Mouse (Mus musculus) midbrain, embryonic 11.5 days (tissue): ENCODE measurements around the gene Pde2a. TPM values are rescaled to one million over a fixed set of nuclear protein-coding genes. Genes with fewer than 3 reads are reported as not detected.

ENCODE experiments used
- ATAC-seq: fragments of 200-750 bp; cut with Nextera tagmentation; 2 replicates; pipeline ENCODE4 v1.8.0; 2017; ENCODE audit warnings: moderate TSS enrichment, moderate library complexity; ENCODE audit not compliant: low FRiP score
- DNase-seq: peaks from one replicate; pipeline ENCODE4 v3.0.0; 2015; ENCODE audit warnings: low spot score; ENCODE audit errors: missing footprints
- H3K27ac ChIP-seq: fragments of 300-500 bp; sonication (generic); 2 replicates; pipeline ENCODE4 v1.5.1; 2014; ENCODE audit warnings: low read depth, low read length
- H3K27me3 ChIP-seq: fragments of 300-500 bp; sonication (generic); 2 replicates; pipeline ENCODE4 v1.6.1; 2014; ENCODE audit warnings: mild to moderate bottlenecking, low read length, moderate library complexity, mixed read lengths; ENCODE audit not compliant: control insufficient read depth, insufficient read depth
- H3K36me3 ChIP-seq: fragments of 300-500 bp; sonication (generic); 2 replicates; pipeline ENCODE4 v1.6.1; 2014; ENCODE audit warnings: mild to moderate bottlenecking, low read length, moderate library complexity, mixed read lengths; ENCODE audit not compliant: control insufficient read depth, insufficient read depth
- H3K4me1 ChIP-seq: fragments of 300-500 bp; sonication (generic); 2 replicates; pipeline ENCODE4 v1.6.1; 2014; ENCODE audit warnings: low read length; ENCODE audit not compliant: control insufficient read depth, insufficient read depth
- H3K4me2 ChIP-seq: fragments of 300-500 bp; sonication (generic); 2 replicates; pipeline ENCODE4 v1.6.1; 2014; ENCODE audit warnings: mild to moderate bottlenecking, moderate library complexity
- H3K4me3 ChIP-seq: fragments of 300-500 bp; sonication (generic); 2 replicates; pipeline ENCODE4 v1.5.1; 2014; ENCODE audit warnings: low read depth, low read length
- H3K9ac ChIP-seq: fragments of 300-500 bp; sonication (generic); 2 replicates; pipeline ENCODE4 v1.6.1; 2014; ENCODE audit warnings: low read length
- H3K9me3 ChIP-seq: fragments of 300-500 bp; sonication (generic); 2 replicates; pipeline ENCODE4 v1.6.1; 2016; ENCODE audit warnings: low read length; ENCODE audit not compliant: control insufficient read depth
- WGBS: fragments of 180-500 bp; shearing (Covaris S2); extraction: QIAGEN DNeasy Blood & Tissue Kit; methylation state at CpG from one replicate; pipeline ENCODE4 v1.1.7; 2014; 5-methylcytosine and 5-hydroxymethylcytosine counted together
- polyA plus RNA-seq: library from polyadenylated mRNA; unstranded; fragments of >200 nt; fragmentation: Nextera tagmentation; extraction: Ambion mirVana; gene quantifications from 2 replicates; pipeline ENCODE4 v1.2.1, GENCODE M21; 2014

Gene Pde2a
- polyA plus RNA-seq, 1 experiment from 2014 or later, result 13.0 TPM

DNA sequence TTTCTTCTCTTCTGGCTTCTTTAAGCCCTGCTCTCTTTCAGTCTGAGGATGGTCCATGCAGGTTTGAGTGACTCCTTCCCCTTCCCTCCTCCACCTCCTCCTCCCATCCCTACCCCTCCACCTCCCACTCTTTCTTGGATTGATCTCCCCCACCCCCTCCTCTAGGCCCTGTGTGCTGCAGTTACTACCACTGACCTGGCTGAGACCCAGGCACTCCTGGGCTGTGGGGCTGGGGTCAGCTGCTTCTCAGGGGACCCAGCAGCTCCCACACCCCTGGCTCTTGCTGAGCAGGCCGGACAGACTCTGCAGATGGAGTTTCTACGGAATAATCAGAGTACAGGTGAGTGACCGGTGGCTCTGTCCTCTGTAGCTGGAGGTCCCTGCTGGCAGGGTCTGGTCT, 26.9 kb upstream of the Pde2a start:
- H3K4me3 ChIP-seq, result no peak overlapping the region
- WGBS, result 65% methylated on average over 3 of the region's 3 CpGs

DNA sequence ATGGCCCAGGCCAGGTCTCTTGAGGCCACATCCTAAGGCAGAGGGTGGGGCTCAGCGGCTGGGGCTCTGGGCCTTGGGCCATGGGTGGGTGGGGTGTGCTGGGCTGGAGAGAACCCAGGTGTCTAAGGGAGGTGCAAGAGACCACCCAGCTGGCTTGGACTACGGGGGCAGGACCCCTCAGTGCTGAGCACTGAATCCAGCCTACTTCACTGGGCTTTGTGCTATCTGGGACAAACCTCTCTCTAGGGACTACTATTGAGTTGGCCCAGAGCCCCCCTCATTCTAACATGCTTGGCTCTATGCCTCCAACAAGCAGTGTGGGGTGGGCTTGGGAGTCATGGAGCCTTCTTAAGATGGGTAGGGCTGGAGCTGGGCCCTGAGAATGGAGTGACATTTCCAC, 26.0 kb upstream of the Pde2a start:
- no peak overlapping the region for H3K9ac ChIP-seq
- H3K4me2 ChIP-seq, result no peak overlapping the region
- no peaks in the 10 kb centered on the region for H3K9me3 ChIP-seq
- 91% methylated on average over 2 of the region's 2 CpGs for WGBS
- no peak overlapping the region for H3K27ac ChIP-seq
- DNase-seq (peak; percentile 28), ATAC-seq (no peak)
- no peak overlapping the region for H3K4me3 ChIP-seq
- no peaks in the 10 kb centered on the region for H3K36me3 ChIP-seq
- H3K27me3 ChIP-seq, result no peaks in the 10 kb centered on the region; the same call in 1 of the 2 replicates
- H3K4me1 ChIP-seq, result peaks cover 10% of the 10 kb centered on the region

More for the DNA sequence above, 26.9 kb upstream of the Pde2a start:
- DNase-seq (peak; percentile 82), ATAC-seq (no peak)
- Histone ChIP-seq H3K36me3 (no peaks in the 10 kb centered on the region), H3K27me3 (no peaks in the 10 kb centered on the region; the same call in 1 of the 2 replicates), H3K9me3 (no peaks in the 10 kb centered on the region), H3K27ac (no peak overlapping the region), H3K4me2 (0 out of 2 replicates have a peak overlapping the region, but pooled peaks have one; percentile 3), H3K9ac (peak overlapping the region; percentile 30; the same call in 1 of the 2 replicates), H3K4me1 (peaks cover 10% of the 10 kb centered on the region)

GRCm38 (mm10) chr7:101397175-101397574, 24.3 kb upstream of the Pde2a start:
- H3K9me3 ChIP-seq, result no peaks in the 10 kb centered on the region
- no peak overlapping the region for H3K4me2 ChIP-seq
- no peak overlapping the region for H3K4me3 ChIP-seq
- H3K9ac ChIP-seq, result no peak overlapping the region
- no peaks in the 10 kb centered on the region for H3K36me3 ChIP-seq
- H3K27me3 ChIP-seq, result no peaks in the 10 kb centered on the region; the same call in 1 of the 2 replicates
- ATAC-seq, result no peak
- DNase-seq, result no peak
- H3K27ac ChIP-seq, result no peak overlapping the region
- WGBS, result 89% methylated on average over 4 of the region's 4 CpGs
- H3K4me1 ChIP-seq, result peaks cover 10% of the 10 kb centered on the region

- Histone ChIP-seq H3K9me3 (no peaks in the 10 kb centered on the region), H3K27ac (no peak overlapping the region), H3K4me2 (no peak overlapping the region), H3K4me1 (no peaks in the 10 kb centered on the region), H3K36me3 (no peaks in the 10 kb centered on the region), H3K27me3 (no peaks in the 10 kb centered on the region), H3K9ac (no peak overlapping the region), H3K4me3 (no peak overlapping the region)
- no peak for DNase-seq
- no peak for ATAC-seq
- WGBS, result 88% methylated on average over 7 of the region's 7 CpGs
Observed at GRCm38 (mm10) chr7:101401510-101401909, 20.0 kb upstream of the Pde2a start.

- H3K4me2 ChIP-seq, result no peak overlapping the region
- H3K36me3 ChIP-seq, result no peaks in the 10 kb centered on the region
- ATAC-seq, result no peak
- no peaks in the 10 kb centered on the region for H3K27me3 ChIP-seq
- no peaks in the 10 kb centered on the region for H3K4me1 ChIP-seq
- no peaks in the 10 kb centered on the region for H3K9me3 ChIP-seq
- DNase-seq, result no peak
- WGBS, result 92% methylated on average over 5 of the region's 5 CpGs
- no peak overlapping the region for H3K27ac ChIP-seq
- no peak overlapping the region for H3K4me3 ChIP-seq
- H3K9ac ChIP-seq, result no peak overlapping the region
Observed at GRCm38 (mm10) chr7:101403831-101404230, 17.7 kb upstream of the Pde2a start.

DNA sequence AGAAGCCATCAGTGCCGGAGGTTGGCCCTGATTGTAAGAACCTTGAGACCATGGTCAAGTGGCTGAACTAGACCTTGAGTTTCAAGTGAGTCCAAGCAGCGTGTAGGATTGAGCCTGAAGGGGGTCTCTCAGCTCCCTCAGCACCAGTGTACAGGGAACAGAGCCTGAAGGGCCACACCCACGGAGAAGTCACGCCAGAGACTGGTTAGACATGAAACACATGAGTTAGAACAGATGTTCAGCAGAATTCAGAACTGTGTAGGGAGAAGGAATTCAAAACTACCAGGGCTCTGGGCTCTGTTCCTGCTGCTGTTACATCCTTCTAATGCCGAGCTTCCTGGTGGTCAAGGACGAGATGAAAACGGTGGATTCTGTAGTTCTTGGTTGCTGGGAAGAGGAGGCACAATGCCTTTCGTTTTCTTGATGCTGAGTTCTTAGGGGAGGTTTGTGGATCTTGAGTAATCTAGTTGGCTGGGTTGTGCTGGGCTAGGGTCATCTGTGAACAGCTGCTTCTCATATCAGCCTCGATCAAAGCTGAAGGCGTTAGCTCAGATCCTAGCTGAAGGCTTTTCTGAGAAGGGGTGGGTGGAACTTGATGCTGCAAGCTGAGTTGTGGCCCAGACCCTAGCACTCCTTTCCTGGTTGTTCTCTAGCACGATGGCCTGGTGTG, 11.1 kb upstream of the Pde2a start, which contains the start of gene Gm45837:
TSS of gene Gm45837 (plus strand) at position 620 of the 670 bp plus-strand sequence.
- Histone ChIP-seq H3K4me3 (no peak within 1 kb of the TSS), H3K27ac (no peak within 1 kb of the TSS), H3K4me2 (no peak within 1 kb of the TSS), H3K9ac (no peak within 1 kb of the TSS), H3K4me1 (peaks cover 9% of the 10 kb centered on the region), H3K27me3 (no peaks in the 10 kb centered on the region), H3K36me3 (no peaks in the 10 kb centered on the region), H3K9me3 (no peaks in the 10 kb centered on the region)
- WGBS, result 85% methylated on average over 11 of the region's 11 CpGs
- DNase-seq (no peak), ATAC-seq (no peak)

DNA sequence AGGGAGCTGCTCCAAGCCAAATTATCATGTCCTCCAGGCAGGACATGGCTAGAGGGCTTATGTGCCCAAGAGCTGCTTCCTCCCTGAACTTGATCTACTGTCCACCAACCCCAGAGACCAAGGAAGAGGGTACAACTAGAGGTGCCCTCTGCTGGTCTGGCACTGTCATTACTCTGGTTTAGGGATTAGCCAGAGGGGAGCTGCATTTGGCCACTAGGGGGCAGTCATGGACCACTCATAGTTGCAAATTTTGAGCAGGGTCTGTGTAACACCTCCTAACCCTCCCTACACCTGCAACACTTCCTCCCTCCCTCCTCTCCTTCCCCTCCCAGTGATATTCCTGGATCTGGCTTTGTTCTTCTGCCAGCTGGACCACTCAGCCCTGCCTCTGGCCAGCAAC, 8.7 kb upstream of the Pde2a start:
- no peak overlapping the region for H3K4me3 ChIP-seq
- peaks cover 11% of the 10 kb centered on the region for H3K4me1 ChIP-seq
- H3K9ac ChIP-seq, result no peak overlapping the region
- H3K36me3 ChIP-seq, result no peaks in the 10 kb centered on the region
- H3K9me3 ChIP-seq, result no peaks in the 10 kb centered on the region
- H3K27ac ChIP-seq, result no peak overlapping the region
- H3K27me3 ChIP-seq, result no peaks in the 10 kb centered on the region
- peak; percentile 43 for ATAC-seq
- DNase-seq, result peak; percentile 98
- H3K4me2 ChIP-seq, result no peak overlapping the region

- Histone ChIP-seq H3K27ac (no peak overlapping the region), H3K9me3 (no peaks in the 10 kb centered on the region), H3K27me3 (peaks cover 3% of the 10 kb centered on the region), H3K4me3 (no peak overlapping the region), H3K4me1 (peaks cover 14% of the 10 kb centered on the region), H3K9ac (no peak overlapping the region), H3K4me2 (no peak overlapping the region), H3K36me3 (no peaks in the 10 kb centered on the region)
- DNase-seq (no peak), ATAC-seq (no peak)
- 49% methylated on average over 4 of the region's 4 CpGs for WGBS
Observed at GRCm38 (mm10) chr7:101414209-101414608, 7.3 kb upstream of the Pde2a start.

DNA sequence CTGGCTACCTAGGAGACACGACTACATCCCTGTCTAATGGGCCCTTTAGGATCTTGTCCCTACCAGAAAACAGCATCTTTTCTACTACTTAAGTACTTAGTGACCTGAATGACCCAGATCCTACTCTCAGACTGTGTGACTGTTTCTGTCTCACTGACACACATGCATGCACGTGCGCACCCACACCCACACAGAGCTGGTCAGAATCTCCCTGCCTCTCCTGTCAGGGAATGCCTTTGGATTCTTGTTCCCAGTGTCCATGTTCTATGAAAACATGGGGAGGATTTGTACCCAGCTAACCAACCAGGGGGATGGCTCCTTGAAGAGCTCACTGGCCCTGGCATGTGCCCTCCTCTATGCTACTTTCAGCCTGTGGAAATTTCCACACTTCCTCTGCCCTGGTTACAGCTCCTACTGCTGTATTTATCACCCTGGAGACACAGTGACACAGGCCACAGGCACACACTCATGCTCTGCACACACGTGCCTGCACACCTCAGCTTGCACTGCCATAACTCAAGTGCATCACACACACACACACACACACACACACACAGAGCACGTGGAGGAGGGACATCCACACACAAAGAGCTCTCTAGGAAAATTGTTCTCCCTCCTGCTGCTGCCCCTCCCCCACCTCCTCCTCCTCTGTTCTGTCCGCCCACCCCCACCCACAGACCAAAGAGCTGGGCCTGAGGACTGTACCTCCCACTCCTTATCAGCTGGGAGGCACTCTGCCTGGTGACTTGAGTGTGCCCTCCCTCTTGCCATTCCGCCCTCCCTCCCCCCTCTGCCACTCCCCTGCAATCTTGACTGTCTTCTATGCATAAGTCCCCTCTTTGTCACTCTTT, 6.6 kb upstream of the Pde2a start:
- Histone ChIP-seq H3K36me3 (no peaks in the 10 kb centered on the region), H3K4me2 (no peak overlapping the region), H3K27me3 (peaks cover 4% of the 10 kb centered on the region), H3K4me1 (peaks cover 17% of the 10 kb centered on the region), H3K9me3 (no peaks in the 10 kb centered on the region), H3K27ac (no peak overlapping the region; the same call in 1 of the 2 replicates), H3K9ac (peak overlapping the region; percentile 20; the same call in 1 of the 2 replicates), H3K4me3 (no peak overlapping the region)
- 34% methylated on average over 7 of the region's 7 CpGs for WGBS
- peak; percentile 60 for ATAC-seq
- DNase-seq, result no peak
